Mouse (Mus musculus) forebrain, embryonic 13.5 days (tissue): Measurements from ENCODE around the gene Tln1. TPM values are rescaled to one million over a fixed set of nuclear protein-coding genes. Genes with fewer than 3 reads are reported as not detected.
A peak's percentile ranks its signal among the peaks of the same experiment; 100 is the strongest.

Experiments
- ATAC-seq: fragments of 200-750 bp; cut with Nextera tagmentation; 2 replicates; pipeline ENCODE4 v1.8.0; 2017
- H3K27ac ChIP-seq: fragments of 300-500 bp; sonication (generic); 2 replicates; pipeline ENCODE4 v1.5.1; 2015; ENCODE audit warnings: inconsistent platforms, mild to moderate bottlenecking, moderate library complexity
- H3K27me3 ChIP-seq: fragments of 300-500 bp; sonication (generic); 2 replicates; pipeline ENCODE4 v1.6.1; 2015; ENCODE audit warnings: mild to moderate bottlenecking, inconsistent platforms
- H3K36me3 ChIP-seq: fragments of 300-500 bp; sonication (generic); 2 replicates; pipeline ENCODE4 v1.6.1; 2015; ENCODE audit warnings: mild to moderate bottlenecking, inconsistent platforms; ENCODE audit not compliant: poor library complexity, severe bottlenecking
- H3K4me1 ChIP-seq: fragments of 300-500 bp; sonication (generic); 2 replicates; pipeline ENCODE4 v1.6.1; 2015; ENCODE audit warnings: inconsistent platforms
- H3K4me2 ChIP-seq: fragments of 300-500 bp; sonication (generic); 2 replicates; pipeline ENCODE4 v1.6.1; 2015; ENCODE audit warnings: inconsistent platforms, mild to moderate bottlenecking, moderate library complexity
- H3K4me3 ChIP-seq: fragments of 300-500 bp; sonication (generic); 2 replicates; pipeline ENCODE4 v1.5.1; 2015; ENCODE audit warnings: mild to moderate bottlenecking, inconsistent platforms
- H3K9ac ChIP-seq: fragments of 300-500 bp; sonication (generic); 2 replicates; pipeline ENCODE4 v1.6.1; 2015; ENCODE audit warnings: mild to moderate bottlenecking, inconsistent platforms
- H3K9me3 ChIP-seq: fragments of 300-500 bp; sonication (generic); replicated peaks from 2 replicates; pipeline ENCODE4 v1.6.1; 2016; ENCODE audit warnings: inconsistent platforms
- WGBS: fragments of 180-500 bp; shearing (Covaris S2); methylation state at CpG from one replicate; pipeline ENCODE4 v1.1.7; 2015; 5-methylcytosine and 5-hydroxymethylcytosine counted together
- polyA plus RNA-seq: library from polyadenylated mRNA; unstranded; fragments of >200 nt; fragmentation: Nextera tagmentation; extraction: Ambion mirVana; gene quantifications from 2 replicates; pipeline ENCODE4 v1.2.1, GENCODE M21; 2015

The Tln1 gene
- polyA plus RNA-seq, 1 experiment from 2014 or later: 54.7 TPM

DNA sequence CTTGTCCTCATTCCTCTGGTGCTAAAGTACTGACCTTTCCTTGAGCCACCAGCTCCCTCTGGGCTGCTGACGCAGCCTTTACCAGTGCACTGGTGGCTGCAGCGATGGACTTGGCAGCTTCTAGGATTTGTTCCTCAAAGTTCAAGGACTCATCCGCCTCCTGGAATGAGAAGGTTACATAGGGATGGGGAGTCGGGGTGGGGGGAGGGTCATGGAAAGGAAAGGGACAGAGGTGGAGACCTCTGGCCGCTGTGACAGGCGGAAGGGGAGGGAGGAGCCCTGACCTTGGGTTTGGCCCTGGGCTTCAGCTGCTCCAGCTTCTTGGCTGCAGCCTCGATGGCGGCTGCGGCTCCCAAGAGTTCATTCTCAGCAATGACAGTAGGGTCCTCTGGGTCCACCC is 29.2 kb downstream of the Tln1 start:
- H3K4me3 ChIP-seq: no peak overlapping the region
- no peak overlapping the region for H3K4me2 ChIP-seq
- H3K9ac ChIP-seq: no peak overlapping the region
- H3K27me3 ChIP-seq: no peaks in the 10 kb centered on the region
- WGBS: 91% methylated on average over 9 of the region's 9 CpGs
- H3K27ac ChIP-seq: no peak overlapping the region
- no peak for ATAC-seq
- H3K36me3 ChIP-seq: peaks cover 73% of the 10 kb centered on the region
- no peaks in the 10 kb centered on the region for H3K9me3 ChIP-seq
- H3K4me1 ChIP-seq: no peaks in the 10 kb centered on the region

- Histone ChIP-seq H3K36me3 (peaks cover 46% of the 10 kb centered on the region), H3K27ac (no peak overlapping the region), H3K9me3 (no peaks in the 10 kb centered on the region), H3K4me3 (no peak overlapping the region), H3K27me3 (peaks cover 12% of the 10 kb centered on the region), H3K4me1 (no peaks in the 10 kb centered on the region), H3K4me2 (no peak overlapping the region), H3K9ac (no peak overlapping the region)
- WGBS: 23% methylated on average over 7 of the region's 7 CpGs
- no peak for ATAC-seq
Observed at GRCm38 (mm10) chr4:43530581-43530980, 31.9 kb downstream of the Tln1 start.

DNA sequence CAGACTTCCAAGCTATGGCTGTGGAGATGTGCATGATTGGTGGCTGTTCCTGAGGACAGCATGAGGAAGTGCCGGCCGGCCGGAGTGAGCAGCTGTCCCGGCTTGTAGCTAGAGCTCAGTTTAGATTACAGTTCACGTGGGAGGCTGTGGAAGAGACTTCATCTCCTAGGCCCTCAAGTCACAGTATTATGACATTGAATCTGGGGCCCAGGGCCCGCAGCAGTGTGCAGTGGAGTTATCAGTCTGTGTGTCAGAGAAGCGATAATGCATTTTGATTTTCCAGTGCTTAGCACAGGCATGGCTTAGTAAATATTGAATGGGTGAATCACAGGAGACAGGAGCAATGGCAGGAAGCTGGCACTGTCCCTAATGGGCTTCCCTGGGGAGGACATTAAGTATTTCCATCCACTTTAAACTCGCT is 32.4 kb downstream of the Tln1 start:
- Histone ChIP-seq H3K27me3 (peaks cover 17% of the 10 kb centered on the region), H3K4me3 (no peak overlapping the region)
- 82% methylated on average over 8 of the region's 8 CpGs for WGBS

GRCm38 (mm10) chr4:43528487-43528886 is 34.0 kb downstream of the Tln1 start:
- H3K4me1 ChIP-seq: peaks cover 12% of the 10 kb centered on the region
- ATAC-seq: no peak
- H3K36me3 ChIP-seq: peaks cover 25% of the 10 kb centered on the region
- H3K4me2 ChIP-seq: no peak overlapping the region
- WGBS: 79% methylated on average over 9 of the region's 9 CpGs
- no peak overlapping the region for H3K4me3 ChIP-seq
- no peaks in the 10 kb centered on the region for H3K9me3 ChIP-seq
- H3K27ac ChIP-seq: no peak overlapping the region
- peaks cover 32% of the 10 kb centered on the region for H3K27me3 ChIP-seq
- H3K9ac ChIP-seq: no peak overlapping the region

More for the DNA sequence above, 32.4 kb downstream of the Tln1 start:
- no peak overlapping the region for H3K27ac ChIP-seq
- H3K9ac ChIP-seq: no peak overlapping the region
- H3K4me1 ChIP-seq: no peaks in the 10 kb centered on the region
- H3K4me2 ChIP-seq: no peak overlapping the region
- H3K9me3 ChIP-seq: no peaks in the 10 kb centered on the region
- no peak for ATAC-seq
- peaks cover 41% of the 10 kb centered on the region for H3K36me3 ChIP-seq

GRCm38 (mm10) chr4:43527880-43528279 is 34.6 kb downstream of the Tln1 start:
- ATAC-seq: no peak
- WGBS: 64% methylated on average over 5 of the region's 5 CpGs
- no peak overlapping the region for H3K4me3 ChIP-seq
- H3K4me2 ChIP-seq: no peak overlapping the region
- H3K27me3 ChIP-seq: peaks cover 38% of the 10 kb centered on the region
- peaks cover 19% of the 10 kb centered on the region for H3K36me3 ChIP-seq
- no peak overlapping the region for H3K27ac ChIP-seq
- H3K9ac ChIP-seq: no peak overlapping the region
- H3K9me3 ChIP-seq: no peaks in the 10 kb centered on the region
- H3K4me1 ChIP-seq: peaks cover 16% of the 10 kb centered on the region

GRCm38 (mm10) chr4:43519956-43520355 is 42.5 kb downstream of the Tln1 start:
- Histone ChIP-seq H3K4me2 (peak overlapping the region; percentile 42), H3K36me3 (no peaks in the 10 kb centered on the region), H3K27me3 (peaks cover 55% of the 10 kb centered on the region), H3K4me3 (no peak overlapping the region), H3K4me1 (peaks cover 28% of the 10 kb centered on the region), H3K27ac (no peak overlapping the region), H3K9ac (no peak overlapping the region), H3K9me3 (no peaks in the 10 kb centered on the region)
- ATAC-seq: peak; percentile 66
- 16% methylated on average over 6 of the region's 6 CpGs for WGBS

- Histone ChIP-seq H3K4me3 (no peak overlapping the region), H3K36me3 (no peaks in the 10 kb centered on the region), H3K4me2 (peak overlapping the region; percentile 42), H3K27ac (no peak overlapping the region), H3K9ac (no peak overlapping the region), H3K9me3 (no peaks in the 10 kb centered on the region), H3K4me1 (peaks cover 27% of the 10 kb centered on the region), H3K27me3 (peaks cover 51% of the 10 kb centered on the region)
- 12% methylated on average over 10 of the region's 10 CpGs for WGBS
- no peak for ATAC-seq
Observed at GRCm38 (mm10) chr4:43519551-43519950, 42.9 kb downstream of the Tln1 start.

- no peak overlapping the region for H3K4me2 ChIP-seq
- no peak for ATAC-seq
Observed at GRCm38 (mm10) chr4:43515764-43516708, 46.5 kb downstream of the Tln1 start.

GRCm38 (mm10) chr4:43513791-43514190 is 48.7 kb downstream of the Tln1 start:
- no peaks in the 10 kb centered on the region for H3K9me3 ChIP-seq
- no peak for ATAC-seq
- no peak overlapping the region for H3K27ac ChIP-seq
- no peaks in the 10 kb centered on the region for H3K36me3 ChIP-seq
- H3K9ac ChIP-seq: no peak overlapping the region
- peaks cover 8% of the 10 kb centered on the region for H3K27me3 ChIP-seq
- no peak overlapping the region for H3K4me2 ChIP-seq
- 87% methylated on average over 4 of the region's 4 CpGs for WGBS
- H3K4me3 ChIP-seq: no peak overlapping the region
- H3K4me1 ChIP-seq: peaks cover 9% of the 10 kb centered on the region

More at GRCm38 (mm10) chr4:43515764-43516708, 46.5 kb downstream of the Tln1 start:
- Histone ChIP-seq H3K9ac (no peak overlapping the region), H3K36me3 (no peaks in the 10 kb centered on the region), H3K27ac (no peak overlapping the region), H3K4me3 (no peak overlapping the region), H3K4me1 (peaks cover 12% of the 10 kb centered on the region; the same call in 1 of the 2 replicates), H3K9me3 (no peaks in the 10 kb centered on the region), H3K27me3 (peaks cover 16% of the 10 kb centered on the region)
- WGBS: 76% methylated on average over 11 of the region's 11 CpGs

DNA sequence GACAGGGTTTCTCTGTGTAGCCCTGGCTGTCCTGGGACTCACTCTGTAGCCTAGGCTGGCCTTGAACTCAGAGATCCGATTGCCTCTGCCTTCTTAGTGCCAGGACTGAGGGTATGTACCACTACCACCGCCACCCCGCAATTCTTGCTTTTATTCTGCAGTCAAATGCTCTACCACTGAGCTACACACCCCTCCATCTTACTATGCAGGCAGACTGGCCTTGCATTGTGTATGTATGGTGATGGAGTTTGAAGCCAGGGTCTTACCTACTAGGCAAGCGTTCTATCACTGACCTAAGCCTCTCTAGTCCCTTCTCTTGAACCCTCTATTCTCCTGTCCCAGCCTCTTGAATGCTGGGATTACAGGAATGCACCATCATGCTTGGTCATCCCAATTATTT is 49.2 kb downstream of the Tln1 start:
- peaks cover 11% of the 10 kb centered on the region for H3K27me3 ChIP-seq
- H3K9me3 ChIP-seq: no peaks in the 10 kb centered on the region
- no peak overlapping the region for H3K9ac ChIP-seq
- no peak for ATAC-seq
- H3K4me1 ChIP-seq: peaks cover 12% of the 10 kb centered on the region
- no peak overlapping the region for H3K4me3 ChIP-seq
- H3K36me3 ChIP-seq: no peaks in the 10 kb centered on the region
- no peak overlapping the region for H3K4me2 ChIP-seq
- no peak overlapping the region for H3K27ac ChIP-seq
- WGBS: 88% methylated on average over 4 of the region's 4 CpGs

GRCm38 (mm10) chr4:43512653-43513052 is 49.8 kb downstream of the Tln1 start:
- 68% methylated on average over 7 of the region's 7 CpGs for WGBS
- H3K27me3 ChIP-seq: peaks cover 16% of the 10 kb centered on the region
- peaks cover 18% of the 10 kb centered on the region for H3K4me1 ChIP-seq
- H3K27ac ChIP-seq: no peak overlapping the region
- H3K9ac ChIP-seq: no peak overlapping the region
- ATAC-seq: no peak
- no peaks in the 10 kb centered on the region for H3K9me3 ChIP-seq
- H3K36me3 ChIP-seq: no peaks in the 10 kb centered on the region
- no peak overlapping the region for H3K4me2 ChIP-seq
- no peak overlapping the region for H3K4me3 ChIP-seq

DNA sequence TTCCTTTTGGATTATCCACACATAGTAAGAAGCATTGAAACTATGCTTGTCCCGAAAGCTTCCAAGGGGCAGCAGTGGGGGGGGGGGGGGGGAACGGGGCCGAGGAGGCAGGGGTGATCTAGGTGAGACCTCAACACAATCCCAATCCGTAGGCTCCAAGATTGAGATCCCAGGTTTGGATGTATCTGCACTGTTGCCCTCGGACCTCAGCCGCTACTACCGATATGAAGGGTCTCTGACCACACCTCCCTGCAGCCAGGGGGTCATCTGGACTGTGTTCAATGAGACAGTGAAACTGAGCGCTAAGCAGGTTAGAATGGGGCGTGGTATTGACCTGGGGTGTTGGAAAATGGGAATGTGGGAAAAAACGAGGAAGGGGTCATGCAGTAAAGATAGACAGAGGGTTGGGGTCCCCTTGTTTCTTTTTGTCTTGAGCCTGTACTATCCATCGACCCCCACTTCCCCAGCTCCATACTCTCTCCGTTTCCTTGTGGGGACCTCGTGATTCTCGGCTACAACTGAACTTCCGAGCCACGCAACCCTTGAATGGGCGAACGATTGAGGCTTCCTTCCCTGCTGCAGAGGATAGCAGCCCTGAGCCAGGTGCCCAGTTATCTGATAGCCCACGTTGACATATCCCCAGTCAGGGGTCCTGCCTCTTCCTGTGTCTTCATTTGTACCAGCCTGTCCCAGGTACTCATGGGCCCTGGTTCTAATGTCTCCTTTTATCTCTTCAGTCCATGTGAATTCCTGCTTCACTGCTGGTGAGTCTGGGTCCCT is 50.6 kb downstream of the Tln1 start:
- Histone ChIP-seq H3K36me3 (no peaks in the 10 kb centered on the region), H3K4me3 (no peak overlapping the region), H3K9ac (no peak overlapping the region), H3K27ac (no peak overlapping the region), H3K27me3 (peaks cover 24% of the 10 kb centered on the region), H3K4me2 (no peak overlapping the region), H3K4me1 (peaks cover 18% of the 10 kb centered on the region), H3K9me3 (no peaks in the 10 kb centered on the region)
- WGBS: 82% methylated on average over 19 of the region's 19 CpGs
- ATAC-seq: no peak
